Mouse (Mus musculus): ENCODE measurements around the gene Maml2. TPM values are rescaled to one million over a fixed set of nuclear protein-coding genes. Genes with fewer than 3 reads are reported as not detected.

Maml2 gene
- polyA plus RNA-seq, 1 experiment from 2014 or later: 9.8 TPM

- WGBS: 50% methylated on average over 5 of the region's 5 CpGs
These were observed 396.5 kb downstream of the Maml2 start for GRCm38 (mm10) chr9:13694293-13694692.

GRCm38 (mm10) chr9:13697041-13697811, 399.5 kb downstream of the Maml2 start:
- H3K4me3 ChIP-seq (ENCODE audit: low read depth, low read length): no peak overlapping the region
- H3K9me3 ChIP-seq (ENCODE audit: control insufficient read depth, low read length): no peaks in the 10 kb centered on the region
- peak overlapping the region; percentile 28; the same call in 1 of the 2 replicates for H3K27ac ChIP-seq (replicated peaks; ENCODE audit: low read depth, low read length)
- H3K4me2 ChIP-seq (ENCODE audit: low read depth, low read length): no peak overlapping the region
- WGBS: 65% methylated on average over 4 of the region's 4 CpGs
- no peak overlapping the region for H3K9ac ChIP-seq (ENCODE audit: low read depth, low read length)
- H3K4me1 ChIP-seq (ENCODE audit: control insufficient read depth, insufficient read depth, low read length): peaks cover 6% of the 10 kb centered on the region
- H3K27me3 ChIP-seq (replicated peaks; ENCODE audit: control insufficient read depth, insufficient read depth, low read length): no peaks in the 10 kb centered on the region
- DNase-seq (ENCODE audit: low spot score) (peak; percentile 44), ATAC-seq (ENCODE audit: low read depth) (0 out of 2 replicates have a peak, but pooled peaks have one; percentile 30)
- H3K36me3 ChIP-seq (ENCODE audit: control insufficient read depth, insufficient read depth, low read length): no peaks in the 10 kb centered on the region

More at GRCm38 (mm10) chr9:13694293-13694692, 396.5 kb downstream of the Maml2 start:
- no peaks in the 10 kb centered on the region for H3K9me3 ChIP-seq (ENCODE audit: control insufficient read depth, low read length)
- no peak overlapping the region for H3K4me2 ChIP-seq (ENCODE audit: low read depth, low read length)
- peak; percentile 81 for DNase-seq (ENCODE audit: low spot score)
- H3K4me1 ChIP-seq (ENCODE audit: control insufficient read depth, insufficient read depth, low read length): peaks cover 15% of the 10 kb centered on the region
- H3K36me3 ChIP-seq (ENCODE audit: control insufficient read depth, insufficient read depth, low read length): no peaks in the 10 kb centered on the region
- H3K27ac ChIP-seq (replicated peaks; ENCODE audit: low read depth, low read length): no peak overlapping the region; the same call in 1 of the 2 replicates
- H3K9ac ChIP-seq (ENCODE audit: low read depth, low read length): no peak overlapping the region
- no peak for ATAC-seq (ENCODE audit: low read depth)
- no peak overlapping the region for H3K4me3 ChIP-seq (ENCODE audit: low read depth, low read length)
- H3K27me3 ChIP-seq (replicated peaks; ENCODE audit: control insufficient read depth, insufficient read depth, low read length): no peaks in the 10 kb centered on the region

- no peak overlapping the region for H3K9ac ChIP-seq (ENCODE audit: low read depth, low read length)
- no peaks in the 10 kb centered on the region for H3K27me3 ChIP-seq (replicated peaks; ENCODE audit: control insufficient read depth, insufficient read depth, low read length)
- H3K36me3 ChIP-seq (ENCODE audit: control insufficient read depth, insufficient read depth, low read length): no peaks in the 10 kb centered on the region
- no peaks in the 10 kb centered on the region for H3K9me3 ChIP-seq (ENCODE audit: control insufficient read depth, low read length)
- H3K27ac ChIP-seq (replicated peaks; ENCODE audit: low read depth, low read length): peak overlapping the region; percentile 28; the same call in 1 of the 2 replicates
- peaks cover 6% of the 10 kb centered on the region for H3K4me1 ChIP-seq (ENCODE audit: control insufficient read depth, insufficient read depth, low read length)
- ATAC-seq (ENCODE audit: low read depth): no peak
- 90% methylated on average over 4 of the region's 4 CpGs for WGBS
- DNase-seq (ENCODE audit: low spot score): no peak
- no peak overlapping the region for H3K4me2 ChIP-seq (ENCODE audit: low read depth, low read length)
- no peak overlapping the region for H3K4me3 ChIP-seq (ENCODE audit: low read depth, low read length)
These were observed 400.1 kb downstream of the Maml2 start for GRCm38 (mm10) chr9:13697869-13698268.

DNA sequence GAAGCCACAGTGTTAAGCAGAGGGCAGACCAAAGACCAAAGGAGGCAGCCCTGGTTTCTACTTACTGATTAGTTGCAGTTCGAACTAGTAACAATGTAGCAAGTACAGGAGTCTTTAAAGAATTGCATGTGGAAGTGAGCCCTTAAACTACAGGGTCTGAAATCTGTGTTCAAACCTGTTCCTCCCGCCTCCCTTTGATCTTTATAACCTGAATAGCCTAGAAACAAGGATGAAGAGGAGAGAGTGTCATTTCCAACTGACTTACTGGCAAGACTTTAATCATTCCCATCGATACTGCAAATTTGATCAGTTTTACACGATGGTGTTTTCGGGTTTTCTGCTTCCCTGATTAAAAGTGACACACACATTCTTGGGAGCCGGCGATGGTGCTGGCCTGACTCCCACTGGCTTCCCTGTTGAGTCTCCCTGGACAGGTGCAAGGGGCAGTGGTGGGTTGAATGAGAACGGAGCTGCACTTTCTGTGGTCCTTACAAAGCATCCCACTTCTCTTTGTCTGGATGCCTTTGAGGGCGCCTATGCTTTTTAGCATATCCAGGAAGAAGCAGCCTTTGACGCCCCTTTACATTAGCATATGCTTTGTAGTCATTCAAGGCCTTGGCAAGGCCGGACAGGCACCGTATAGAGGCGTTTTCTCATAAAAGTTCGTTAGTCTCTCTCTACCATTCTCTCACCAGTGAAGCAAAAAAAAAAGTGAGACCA, 401.5 kb downstream of the Maml2 start:
- no peak for DNase-seq (ENCODE audit: low spot score)
- WGBS: 49% methylated on average over 14 of the region's 14 CpGs

DNA sequence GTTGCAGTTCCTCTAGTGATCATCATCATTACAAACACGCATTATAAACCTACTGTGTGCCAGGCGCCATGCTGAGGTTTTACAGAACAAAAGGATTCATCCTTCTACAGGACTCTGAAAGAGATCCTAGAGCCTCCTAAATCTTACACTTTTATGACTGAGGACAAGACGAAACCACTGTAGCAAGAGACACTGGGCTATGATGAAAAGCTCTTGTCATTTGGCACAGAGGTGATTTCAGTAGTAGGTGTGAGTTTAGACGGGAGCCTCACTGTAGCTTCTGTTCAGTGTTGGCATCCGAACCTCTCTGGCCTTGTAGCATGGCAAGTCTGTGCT, 402.0 kb downstream of the Maml2 start:
- ATAC-seq (ENCODE audit: low read depth): no peak
- 76% methylated on average over 5 of the region's 5 CpGs for WGBS
- H3K4me3 ChIP-seq (ENCODE audit: low read depth, low read length): no peak overlapping the region
- H3K27me3 ChIP-seq (replicated peaks; ENCODE audit: control insufficient read depth, insufficient read depth, low read length): no peaks in the 10 kb centered on the region
- no peaks in the 10 kb centered on the region for H3K9me3 ChIP-seq (ENCODE audit: control insufficient read depth, low read length)
- no peak overlapping the region for H3K9ac ChIP-seq (ENCODE audit: low read depth, low read length)
- H3K4me1 ChIP-seq (ENCODE audit: control insufficient read depth, insufficient read depth, low read length): peaks cover under 1% of the 10 kb centered on the region
- DNase-seq (ENCODE audit: low spot score): no peak
- no peaks in the 10 kb centered on the region; the same call in none of the 2 replicates for H3K36me3 ChIP-seq (ENCODE audit: control insufficient read depth, insufficient read depth, low read length)
- no peak overlapping the region for H3K27ac ChIP-seq (replicated peaks; ENCODE audit: low read depth, low read length)
- no peak overlapping the region for H3K4me2 ChIP-seq (ENCODE audit: low read depth, low read length)

More for the DNA sequence above, 401.5 kb downstream of the Maml2 start:
- no peaks in the 10 kb centered on the region for H3K9me3 ChIP-seq (ENCODE audit: control insufficient read depth, low read length)
- H3K4me1 ChIP-seq (ENCODE audit: control insufficient read depth, insufficient read depth, low read length): peaks cover 6% of the 10 kb centered on the region
- H3K27me3 ChIP-seq (replicated peaks; ENCODE audit: control insufficient read depth, insufficient read depth, low read length): no peaks in the 10 kb centered on the region
- no peak overlapping the region for H3K4me3 ChIP-seq (ENCODE audit: low read depth, low read length)
- H3K9ac ChIP-seq (ENCODE audit: low read depth, low read length): no peak overlapping the region
- no peak for ATAC-seq (ENCODE audit: low read depth)
- H3K27ac ChIP-seq (replicated peaks; ENCODE audit: low read depth, low read length): no peak overlapping the region
- H3K36me3 ChIP-seq (ENCODE audit: control insufficient read depth, insufficient read depth, low read length): no peaks in the 10 kb centered on the region; the same call in none of the 2 replicates
- no peak overlapping the region for H3K4me2 ChIP-seq (ENCODE audit: low read depth, low read length)

DNA sequence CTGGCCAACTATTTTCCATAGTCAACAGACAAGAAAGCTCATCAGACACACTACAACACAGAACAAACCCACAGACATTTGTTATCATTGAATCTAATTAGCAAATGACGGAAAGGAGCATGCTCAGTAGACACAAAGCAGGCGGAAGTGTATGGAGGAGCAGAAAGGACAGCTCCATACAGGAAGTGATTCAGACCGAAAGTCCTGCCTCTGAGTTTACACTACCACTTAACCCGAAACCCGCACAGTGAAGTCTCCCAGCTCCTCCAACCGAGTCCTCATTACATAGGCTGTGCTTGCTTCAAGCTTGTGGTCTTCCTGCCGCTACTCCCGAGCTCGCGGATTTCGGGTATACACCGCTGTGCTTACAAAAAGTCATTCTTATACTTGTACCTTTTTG, 404.0 kb downstream of the Maml2 start:
- H3K27ac ChIP-seq (replicated peaks; ENCODE audit: low read depth, low read length): no peak overlapping the region
- DNase-seq (ENCODE audit: low spot score) (no peak), ATAC-seq (ENCODE audit: low read depth) (no peak)
- no peaks in the 10 kb centered on the region for H3K9me3 ChIP-seq (ENCODE audit: control insufficient read depth, low read length)
- WGBS: 88% methylated on average over 12 of the region's 12 CpGs
- H3K4me2 ChIP-seq (ENCODE audit: low read depth, low read length): no peak overlapping the region
- H3K9ac ChIP-seq (ENCODE audit: low read depth, low read length): no peak overlapping the region
- H3K36me3 ChIP-seq (ENCODE audit: control insufficient read depth, insufficient read depth, low read length): peaks cover 12% of the 10 kb centered on the region
- H3K4me3 ChIP-seq (ENCODE audit: low read depth, low read length): no peak overlapping the region
- no peaks in the 10 kb centered on the region for H3K27me3 ChIP-seq (replicated peaks; ENCODE audit: control insufficient read depth, insufficient read depth, low read length)
- no peaks in the 10 kb centered on the region for H3K4me1 ChIP-seq (ENCODE audit: control insufficient read depth, insufficient read depth, low read length)

- Histone ChIP-seq H3K4me3 (ENCODE audit: low read depth, low read length) (no peak overlapping the region), H3K27ac (replicated peaks; ENCODE audit: low read depth, low read length) (no peak overlapping the region), H3K4me2 (ENCODE audit: low read depth, low read length) (no peak overlapping the region), H3K36me3 (ENCODE audit: control insufficient read depth, insufficient read depth, low read length) (peaks cover 15% of the 10 kb centered on the region), H3K4me1 (ENCODE audit: control insufficient read depth, insufficient read depth, low read length) (no peaks in the 10 kb centered on the region), H3K9ac (ENCODE audit: low read depth, low read length) (no peak overlapping the region), H3K27me3 (replicated peaks; ENCODE audit: control insufficient read depth, insufficient read depth, low read length) (no peaks in the 10 kb centered on the region), H3K9me3 (ENCODE audit: control insufficient read depth, low read length) (no peaks in the 10 kb centered on the region)
- no peak for ATAC-seq (ENCODE audit: low read depth)
- DNase-seq (ENCODE audit: low spot score): no peak
- WGBS: 87% methylated on average over 2 of the region's 2 CpGs
These were observed 405.3 kb downstream of the Maml2 start for GRCm38 (mm10) chr9:13703100-13703499.

GRCm38 (mm10) chr9:13704917-13705316, 407.2 kb downstream of the Maml2 start:
- WGBS: 52% methylated on average over 4 of the region's 4 CpGs
- ATAC-seq (ENCODE audit: low read depth) (no peak), DNase-seq (ENCODE audit: low spot score) (no peak)
- H3K27ac ChIP-seq (replicated peaks; ENCODE audit: low read depth, low read length): no peak overlapping the region
- peaks cover 15% of the 10 kb centered on the region for H3K36me3 ChIP-seq (ENCODE audit: control insufficient read depth, insufficient read depth, low read length)
- H3K4me2 ChIP-seq (ENCODE audit: low read depth, low read length): no peak overlapping the region
- no peaks in the 10 kb centered on the region for H3K9me3 ChIP-seq (ENCODE audit: control insufficient read depth, low read length)
- H3K4me1 ChIP-seq (ENCODE audit: control insufficient read depth, insufficient read depth, low read length): no peaks in the 10 kb centered on the region
- H3K27me3 ChIP-seq (replicated peaks; ENCODE audit: control insufficient read depth, insufficient read depth, low read length): no peaks in the 10 kb centered on the region
- H3K9ac ChIP-seq (ENCODE audit: low read depth, low read length): no peak overlapping the region
- H3K4me3 ChIP-seq (ENCODE audit: low read depth, low read length): no peak overlapping the region

Data from embryonic facial prominence, embryonic 14.5 days (tissue).